30 mouse cellular contexts compared by ENCODE assay signal in the genomic region with DNA sequence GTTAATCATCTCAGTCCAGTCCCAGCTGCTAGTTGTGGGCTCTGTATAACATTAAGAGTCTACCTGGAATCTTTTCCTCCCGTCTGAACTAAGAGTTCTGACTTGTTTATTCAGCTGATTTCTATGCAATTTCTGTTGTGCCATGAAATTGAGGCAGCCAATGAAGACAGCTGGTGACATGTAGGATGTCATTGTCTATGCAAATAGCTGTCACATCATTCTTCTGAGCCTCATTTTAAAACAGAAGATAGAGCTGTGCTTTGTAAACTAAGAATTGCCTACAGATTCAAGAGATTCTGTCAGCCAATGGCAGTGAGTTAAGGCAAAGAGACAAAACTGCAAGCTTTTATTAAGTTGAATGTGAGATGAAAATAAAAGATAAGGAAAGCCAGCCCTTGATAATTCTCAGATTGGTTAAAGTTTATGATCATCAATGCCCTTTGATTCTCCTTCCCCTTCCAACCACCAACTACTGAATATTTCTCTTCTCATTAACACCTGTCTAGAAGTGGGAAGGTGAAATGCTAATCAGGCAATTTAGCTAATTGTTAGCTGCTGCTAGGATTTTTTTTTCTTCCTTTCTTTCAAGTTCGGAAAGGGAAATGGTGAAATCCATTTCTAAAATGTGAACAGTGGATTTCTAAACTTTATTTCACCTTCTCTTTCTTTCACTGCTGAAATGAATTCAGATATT. TPM values are rescaled to one million over a fixed set of nuclear protein-coding genes. Genes with fewer than 3 reads are reported as not detected.
DNase-seq lines count a peak whose midpoint lies in the region; ATAC-seq and TF ChIP-seq lines count a peak whose summit lies in the region.
"Had no signal": no experiment of that assay in that cellular context is flagged by ENCODE, and none has a peak within 500 bp of the region (broad histone marks: within the 10 kb centered on the region; RNA-seq: fewer than 3 reads in every experiment).

No protein-coding gene starts in this region.

- intact Hi-C loops in heart, adult 2 months (cut with DNase I), result no loop called here
- intact Hi-C loops in heart, postnatal 14 days (cut with DNase I), result no loop called here

- H3K9ac ChIP-seq in heart, adult 2 months (ENCODE audit: low read depth, low read length), result no peak overlapping the region
- no peak overlapping the region for H3K9ac ChIP-seq in heart, embryonic 14.5 days (ENCODE audit: low read length)
- no peak overlapping the region for H3K9ac ChIP-seq in forebrain, embryonic 12.5 days
- no peak overlapping the region for H3K9ac ChIP-seq in forebrain, embryonic 16.5 days (replicated peaks; ENCODE audit: low read depth, low read length)
- H3K9ac ChIP-seq: embryonic facial prominence, embryonic 13.5 days; hindbrain, embryonic 15.5 days; kidney, embryonic 15.5 days; liver, embryonic 14.5 days had no signal

- no peak for DNase-seq in heart, adult 2 months
- DNase-seq in heart, adult 8-10 months (ENCODE audit: low spot score), result no peak
- DNase-seq in heart, postnatal 14 days, result no peak
- DNase-seq in lung, postnatal 4 days, result no peak
- DNase-seq: adrenal gland, postnatal 14 days; cerebellum, adult 18-20 months; cerebellum, postnatal 10 days; gastrocnemius, postnatal 25 days; kidney, adult 18-20 months; kidney, postnatal 25 days; liver; lung, adult 2 months; lung, postnatal 10 days; midbrain, embryonic 14.5 days; right cerebral cortex, postnatal 14 days; thymus, postnatal 4 days had no signal

- no peaks in the 10 kb centered on the region for H3K36me3 ChIP-seq in heart, adult 2 months (ENCODE audit: control insufficient read depth, insufficient read depth, low read length)
- H3K36me3 ChIP-seq in heart, embryonic 14.5 days (ENCODE audit: control insufficient read depth, insufficient read depth, low read length), result no peaks in the 10 kb centered on the region
- no peaks in the 10 kb centered on the region for H3K36me3 ChIP-seq in forebrain, embryonic 12.5 days (replicated peaks)
- H3K36me3 ChIP-seq in forebrain, embryonic 16.5 days (ENCODE audit: control insufficient read depth, insufficient read depth), result no peaks in the 10 kb centered on the region
- H3K36me3 ChIP-seq: embryonic facial prominence, embryonic 13.5 days; hindbrain, embryonic 10.5 days; hindbrain, embryonic 15.5 days; kidney, embryonic 15.5 days had no signal

- peak overlapping the region; percentile 66 for H3K4me2 ChIP-seq in heart, embryonic 14.5 days (ENCODE audit: low read length)
- no peak overlapping the region for H3K4me2 ChIP-seq in forebrain, embryonic 12.5 days
- H3K4me2 ChIP-seq in forebrain, embryonic 16.5 days (ENCODE audit: low read length), result no peak overlapping the region
- H3K4me2 ChIP-seq: embryonic facial prominence, embryonic 13.5 days; hindbrain, embryonic 15.5 days; kidney, embryonic 15.5 days had no signal

- no peak for ATAC-seq in heart, embryonic 14.5 days (ENCODE audit: insufficient number of reproducible peaks, insufficient read depth, low FRiP score, low read depth)
- no peak for ATAC-seq in forebrain, embryonic 12.5 days (ENCODE audit: low FRiP score)
- ATAC-seq in forebrain, embryonic 16.5 days, result peak; percentile 87
- ATAC-seq: CD4-positive, CD25-positive, alpha-beta regulatory T cell, adult 4 months had no signal

- no peaks in the 10 kb centered on the region for H3K79me2 ChIP-seq in heart, adult 2 months (replicated peaks; ENCODE audit: control insufficient read depth, insufficient read depth, low read length)

- no peak for TF ChIP-seq EP300 in heart, adult 2 months (IDR thresholded peaks at IDR 0.05; ENCODE audit: insufficient read depth, low read depth, low read length)

- no peak for TF ChIP-seq CTCF in heart, adult 2 months (IDR thresholded peaks at IDR 0.05)

- no peaks in the 10 kb centered on the region for H3K27me3 ChIP-seq in heart, adult 2 months (ENCODE audit: control insufficient read depth, insufficient read depth, low read length)
- H3K27me3 ChIP-seq in heart, embryonic 14.5 days (ENCODE audit: control insufficient read depth, insufficient read depth, low read length), result no peaks in the 10 kb centered on the region
- H3K27me3 ChIP-seq in forebrain, embryonic 12.5 days, result no peaks in the 10 kb centered on the region
- no peaks in the 10 kb centered on the region for H3K27me3 ChIP-seq in forebrain, embryonic 16.5 days (replicated peaks; ENCODE audit: control insufficient read depth, insufficient read depth, low read length)
- H3K27me3 ChIP-seq: embryonic facial prominence, embryonic 13.5 days; hindbrain, embryonic 15.5 days; kidney, embryonic 15.5 days had no signal

- WGBS in heart, adult 2 months, result 45% methylated on average over 2 of the region's 2 CpGs
- WGBS in heart, embryonic 14.5 days, result 66% methylated on average over 2 of the region's 2 CpGs
- WGBS in forebrain, embryonic 12.5 days, result 50% methylated on average over 2 of the region's 2 CpGs
- WGBS in forebrain, embryonic 16.5 days, result 24% methylated on average over 2 of the region's 2 CpGs

- H3K9me3 ChIP-seq in heart, embryonic 14.5 days (ENCODE audit: control insufficient read depth, low read length), result no peaks in the 10 kb centered on the region
- no peaks in the 10 kb centered on the region for H3K9me3 ChIP-seq in forebrain, embryonic 12.5 days
- no peaks in the 10 kb centered on the region for H3K9me3 ChIP-seq in forebrain, embryonic 16.5 days (ENCODE audit: control insufficient read depth, low read length)
- H3K9me3 ChIP-seq: embryonic facial prominence, embryonic 13.5 days; hindbrain, embryonic 10.5 days; hindbrain, embryonic 15.5 days; kidney, embryonic 15.5 days had no signal

- H3K27ac ChIP-seq in heart, adult 2 months, result peak overlapping the region; percentile 91
- H3K27ac ChIP-seq in heart, embryonic 14.5 days (replicated peaks in 1 of 2; ENCODE audit: control insufficient read depth in 1 of 2, insufficient read depth in 1 of 2, low read depth in 2 of 2, low read length in 2 of 2), result peak overlapping the region in 1 of 2 experiments; percentile 44; a peak in 3 of 4 replicates
- 0 out of 2 replicates have a peak overlapping the region, but pooled peaks have one; percentile 36 for H3K27ac ChIP-seq in forebrain, embryonic 12.5 days
- H3K27ac ChIP-seq in forebrain, embryonic 16.5 days (ENCODE audit: low read length), result peak overlapping the region; percentile 30; the same call in 1 of the 2 replicates
- H3K27ac ChIP-seq: embryonic facial prominence, embryonic 13.5 days; hindbrain, embryonic 10.5 days; hindbrain, embryonic 15.5 days; kidney, embryonic 15.5 days; liver, embryonic 14.5 days had no signal

- no peak for TF ChIP-seq POLR2A in heart, adult 2 months (IDR thresholded peaks at IDR 0.05; ENCODE audit: insufficient read depth, low read depth, low read length)

- H3K4me3 ChIP-seq in heart, adult 2 months, result peak overlapping the region; percentile 35; the same call in 1 of the 2 replicates
- H3K4me3 ChIP-seq in heart, embryonic 14.5 days (ENCODE audit: control insufficient read depth in 1 of 2, insufficient read depth in 1 of 2, low read depth in 1 of 2, low read length in 2 of 2), result no peak overlapping the region
- no peak overlapping the region for H3K4me3 ChIP-seq in forebrain, embryonic 12.5 days (replicated peaks)
- H3K4me3 ChIP-seq in forebrain, embryonic 16.5 days (replicated peaks; ENCODE audit: low read length), result no peak overlapping the region
- H3K4me3 ChIP-seq: embryonic facial prominence, embryonic 13.5 days; hindbrain, embryonic 10.5 days; hindbrain, embryonic 15.5 days; kidney, embryonic 15.5 days had no signal

- H3K4me1 ChIP-seq in heart, adult 2 months (ENCODE audit: control insufficient read depth, insufficient read depth, low read length), result no peaks in the 10 kb centered on the region
- H3K4me1 ChIP-seq in heart, embryonic 14.5 days (ENCODE audit: control insufficient read depth in 2 of 2, insufficient read depth in 2 of 2, low read length in 2 of 2), result 0 out of 4 replicates have a peak, but pooled peaks cover 0 to 7% of the 10 kb centered on the region in 2 experiments
- H3K4me1 ChIP-seq in forebrain, embryonic 12.5 days, result 0 out of 2 replicates have a peak, but pooled peaks cover 2% of the 10 kb centered on the region
- peaks cover 7% of the 10 kb centered on the region for H3K4me1 ChIP-seq in forebrain, embryonic 16.5 days (replicated peaks; ENCODE audit: control insufficient read depth, insufficient read depth, low read length)
- H3K4me1 ChIP-seq: embryonic facial prominence, embryonic 13.5 days; hindbrain, embryonic 10.5 days; hindbrain, embryonic 15.5 days; kidney, embryonic 15.5 days had no signal

RNA-seq across cellular contexts. Expression of a gene that starts 1.9 kb away (rescaled TPM):
- total RNA-seq in heart, adult 2 months (2021), result 100 to 1,000 TPM; 277 to 331 TPM
- 107 and 194 TPM in 2 replicates for polyA plus RNA-seq in heart, adult 2 months (2012; rRNA removed)
- total RNA-seq in heart, adult 8-10 months (2022), result 100 to 1,000 TPM; 341 to 381 (median 355) TPM
- polyA plus RNA-seq in heart, embryonic 14.5 days (2014; fragmentation: Nextera tagmentation; extraction: Ambion mirVana), result 304 and 306 TPM in 2 replicates
- total RNA-seq in heart, postnatal 14 days (2021), result 100 to 1,000 TPM; 328 to 341 TPM
- polyA plus RNA-seq in forebrain, embryonic 12.5 days (2016; fragmentation: Nextera tagmentation; extraction: Ambion mirVana), result 0.10 and 0.22 TPM in 2 replicates
- 0.21 and 0.33 TPM in 2 replicates for polyA plus RNA-seq in forebrain, embryonic 16.5 days (2015; fragmentation: Nextera tagmentation; extraction: Ambion mirVana)
- total RNA-seq: adrenal gland, postnatal 14 days; common myeloid progenitor, adult 5-6 weeks; layer of hippocampus, postnatal 10 days; monocyte, adult 5-6 weeks had no signal
- polyA plus RNA-seq: CD4-positive, CD25-positive, alpha-beta regulatory T cell, adult 4 months; hindbrain, embryonic 10.5 days; liver, embryonic 14.5 days; midbrain, embryonic 14.5 days; small intestine, adult 2 months; stomach, embryonic 14.5 days had no signal

Comparison
In these comparisons a context has a peak if more than half of its experiments do, and no peak if none do; other contexts are left out.
1. RNA of a gene that starts 1.9 kb away (polyA plus RNA-seq): 304 to 306 TPM in heart, embryonic 14.5 days and 107 to 194 TPM in heart, adult 2 months; 0.21 to 0.33 TPM in forebrain, embryonic 16.5 days and 0.10 to 0.22 TPM in forebrain, embryonic 12.5 days; every median in the first group is over 10 times any median in the second.